Mouse (Mus musculus) neural tube, embryonic 14.5 days (tissue): Measurements from ENCODE around the gene Dqx1. TPM values are rescaled to one million over a fixed set of nuclear protein-coding genes. Genes with fewer than 3 reads are reported as not detected.

Experiments
- ATAC-seq: fragments of 200-750 bp; cut with Nextera tagmentation; 2 replicates; pipeline ENCODE4 v1.8.0; 2017; ENCODE audit warnings: low read depth, mild to moderate bottlenecking, moderate TSS enrichment, moderate library complexity
- H3K27ac ChIP-seq: fragments of 300-500 bp; sonication (generic); 2 replicates; pipeline ENCODE4 v1.5.1; 2014; ENCODE audit warnings: low read depth, mild to moderate bottlenecking, control low read depth, low read length, moderate library complexity, mixed read lengths
- H3K27me3 ChIP-seq: fragments of 300-500 bp; sonication (generic); 2 replicates; pipeline ENCODE4 v1.6.1; 2014; ENCODE audit warnings: low read length; ENCODE audit not compliant: control insufficient read depth, insufficient read depth
- H3K36me3 ChIP-seq: fragments of 300-500 bp; sonication (generic); 2 replicates; pipeline ENCODE4 v1.6.1; 2014; ENCODE audit warnings: low read length, mixed read lengths; ENCODE audit not compliant: control insufficient read depth, insufficient read depth
- H3K4me1 ChIP-seq: fragments of 300-500 bp; sonication (generic); 2 replicates; pipeline ENCODE4 v1.6.1; 2014; ENCODE audit warnings: low read length; ENCODE audit not compliant: control insufficient read depth, insufficient read depth
- H3K4me2 ChIP-seq: fragments of 300-500 bp; sonication (generic); 2 replicates; pipeline ENCODE4 v1.6.1; 2014; ENCODE audit warnings: mild to moderate bottlenecking, low read depth, low read length, control low read depth
- H3K4me3 ChIP-seq: fragments of 300-500 bp; sonication (generic); 2 replicates; pipeline ENCODE4 v1.5.1; 2014; ENCODE audit warnings: low read depth, low read length, control low read depth, mixed read lengths
- H3K9ac ChIP-seq: fragments of 300-500 bp; sonication (generic); replicated peaks from 2 replicates; pipeline ENCODE4 v1.6.1; 2014; ENCODE audit warnings: low read depth, mild to moderate bottlenecking, control low read depth, low read length, mixed read lengths
- H3K9me3 ChIP-seq: fragments of 300-500 bp; sonication (generic); 2 replicates; pipeline ENCODE4 v1.6.1; 2016; ENCODE audit warnings: low read length; ENCODE audit not compliant: control insufficient read depth
- WGBS: fragments of 180-500 bp; shearing (Covaris S2); extraction: QIAGEN DNeasy Blood & Tissue Kit; methylation state at CpG from one replicate; pipeline ENCODE4 v1.1.7; 2014; 5-methylcytosine and 5-hydroxymethylcytosine counted together
- polyA plus RNA-seq: library from polyadenylated mRNA; unstranded; fragments of >200 nt; fragmentation: Nextera tagmentation; extraction: Ambion mirVana; gene quantifications from 2 replicates; pipeline ENCODE4 v1.2.1, GENCODE M21; 2014

Dqx1 gene
- polyA plus RNA-seq, 1 experiment from 2014 or later, result 0.24 TPM

DNA sequence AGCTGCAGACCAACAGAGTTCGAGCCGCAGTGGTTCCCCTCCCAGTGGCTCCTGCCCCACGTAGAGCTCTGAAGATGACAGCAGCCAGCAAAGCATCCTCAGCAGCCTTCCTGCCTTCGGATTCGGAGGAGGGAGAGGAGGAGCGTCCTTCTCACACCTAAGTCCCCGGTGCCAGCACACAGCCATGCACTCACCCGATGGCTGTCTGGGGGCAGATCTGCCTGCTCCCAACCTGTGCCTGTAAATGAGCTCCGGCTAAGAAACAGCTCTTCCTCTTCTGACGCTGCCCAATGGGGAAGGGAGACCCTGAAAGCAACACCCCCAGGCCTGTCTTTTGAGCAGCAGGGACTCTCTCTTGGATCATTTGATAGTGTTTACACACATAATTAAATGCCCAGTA, 27.9 kb upstream of the Dqx1 start:
- Histone ChIP-seq H3K4me1 (peaks cover 11% of the 10 kb centered on the region; the same call in 1 of the 2 replicates), H3K36me3 (no peaks in the 10 kb centered on the region), H3K4me2 (no peak overlapping the region), H3K27ac (no peak overlapping the region), H3K9me3 (no peaks in the 10 kb centered on the region), H3K27me3 (peaks cover 12% of the 10 kb centered on the region; the same call in 1 of the 2 replicates), H3K9ac (no peak overlapping the region), H3K4me3 (no peak overlapping the region)
- 19% methylated on average over 10 of the region's 10 CpGs for WGBS
- ATAC-seq, result no peak

DNA sequence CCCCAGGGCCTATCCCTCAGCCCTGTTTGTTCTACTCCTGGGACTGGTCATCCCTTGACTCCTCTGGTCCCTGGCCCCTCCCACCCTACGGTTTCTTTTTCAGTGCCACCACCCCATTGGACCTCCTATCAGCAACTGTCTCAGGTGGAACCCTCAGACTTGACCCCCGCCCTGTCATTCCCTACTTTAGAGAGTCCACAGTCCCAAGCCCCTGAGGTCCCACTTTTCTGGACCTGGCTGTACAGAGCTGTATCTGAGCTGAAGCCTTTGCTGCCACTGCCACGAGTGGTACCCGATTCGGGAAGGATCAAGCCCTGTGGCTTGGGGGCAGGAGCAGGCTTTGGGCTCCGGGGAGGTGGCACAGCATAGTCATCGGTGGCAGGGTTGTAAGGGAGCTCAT, 26.5 kb upstream of the Dqx1 start:
- peaks cover 11% of the 10 kb centered on the region; the same call in 1 of the 2 replicates for H3K4me1 ChIP-seq
- no peak overlapping the region for H3K4me3 ChIP-seq
- no peaks in the 10 kb centered on the region for H3K9me3 ChIP-seq
- H3K4me2 ChIP-seq, result no peak overlapping the region
- ATAC-seq, result no peak
- H3K9ac ChIP-seq, result no peak overlapping the region
- no peaks in the 10 kb centered on the region for H3K36me3 ChIP-seq
- H3K27me3 ChIP-seq, result peaks cover 12% of the 10 kb centered on the region; the same call in 1 of the 2 replicates
- no peak overlapping the region for H3K27ac ChIP-seq
- whole genome bisulfite sequencing, result 75% methylated on average over 7 of the region's 7 CpGs

DNA sequence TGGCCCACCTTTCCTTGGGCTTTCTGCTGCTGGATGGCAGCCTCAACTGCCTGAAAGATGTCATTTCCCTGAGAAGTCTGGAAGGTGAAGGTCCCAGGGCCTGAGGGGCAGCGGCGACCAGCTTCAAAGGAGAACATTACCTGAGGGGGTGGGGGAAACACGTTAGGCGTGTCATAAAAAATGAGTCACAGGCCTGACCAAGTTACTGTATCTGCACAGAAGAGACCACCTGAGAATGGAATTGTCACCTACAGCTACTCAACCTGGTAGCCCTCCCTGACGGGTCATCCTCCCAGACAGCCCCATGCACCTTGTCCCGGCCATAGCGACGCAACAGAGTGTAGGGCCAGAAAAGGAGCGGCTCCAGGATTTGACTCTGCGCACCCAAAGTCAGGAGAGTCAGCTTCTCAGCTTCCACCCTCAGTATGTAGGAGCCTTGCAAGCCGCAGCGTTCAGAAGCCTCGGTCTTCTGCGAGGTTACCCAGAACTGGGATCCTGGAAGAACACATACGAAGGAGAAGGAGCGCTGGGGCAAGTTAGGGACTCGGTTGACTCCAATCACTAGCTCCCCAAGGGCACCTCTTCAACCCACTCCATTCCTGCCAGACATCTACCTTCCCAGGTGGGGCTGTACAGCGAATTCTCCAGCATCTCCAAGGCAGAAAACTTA, 25.6 kb upstream of the Dqx1 start:
- H3K27ac ChIP-seq, result no peak overlapping the region
- peak overlapping the region; percentile 80 for H3K4me2 ChIP-seq
- H3K9ac ChIP-seq, result no peak overlapping the region
- no peak for ATAC-seq
- peaks cover 12% of the 10 kb centered on the region; the same call in 1 of the 2 replicates for H3K27me3 ChIP-seq
- H3K9me3 ChIP-seq, result no peaks in the 10 kb centered on the region
- peaks cover 11% of the 10 kb centered on the region; the same call in 1 of the 2 replicates for H3K4me1 ChIP-seq
- no peaks in the 10 kb centered on the region for H3K36me3 ChIP-seq
- 19% methylated on average over 18 of the region's 18 CpGs for WGBS
- H3K4me3 ChIP-seq, result peak overlapping the region; percentile 43; the same call in 1 of the 2 replicates

DNA sequence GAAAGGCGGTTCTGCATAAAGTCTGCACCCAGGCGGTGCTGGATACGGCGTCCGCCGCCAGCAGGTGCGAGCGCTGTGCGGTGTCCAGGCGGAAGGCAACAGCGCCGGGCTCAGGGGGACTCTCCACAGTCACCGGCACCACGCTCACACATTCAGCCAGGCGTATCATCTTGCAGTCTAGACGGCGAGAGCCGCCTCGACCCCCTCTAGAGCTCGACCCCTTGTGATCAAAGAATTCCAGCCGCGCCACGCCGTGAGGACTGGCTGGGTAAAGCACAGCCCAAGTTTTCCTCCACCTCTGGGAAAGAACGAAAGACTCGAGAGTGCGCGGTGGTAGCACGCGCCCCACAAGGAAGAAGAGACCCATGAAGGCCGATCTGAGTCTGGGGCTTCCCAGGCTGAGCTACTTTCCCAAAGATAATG, 24.9 kb upstream of the Dqx1 start:
- peak overlapping the region; percentile 37; the same call in 1 of the 2 replicates for H3K9ac ChIP-seq
- peak overlapping the region; percentile 80 for H3K4me2 ChIP-seq
- peak overlapping the region; percentile 43 for H3K4me3 ChIP-seq
- H3K36me3 ChIP-seq, result no peaks in the 10 kb centered on the region
- under 1% methylated on average over 31 of the region's 31 CpGs for WGBS
- H3K9me3 ChIP-seq, result no peaks in the 10 kb centered on the region
- H3K4me1 ChIP-seq, result peaks cover 11% of the 10 kb centered on the region; the same call in 1 of the 2 replicates
- H3K27ac ChIP-seq, result no peak overlapping the region
- peak; percentile 51; the same call in 1 of the 2 replicates for ATAC-seq
- H3K27me3 ChIP-seq, result peaks cover 12% of the 10 kb centered on the region; the same call in 1 of the 2 replicates

DNA sequence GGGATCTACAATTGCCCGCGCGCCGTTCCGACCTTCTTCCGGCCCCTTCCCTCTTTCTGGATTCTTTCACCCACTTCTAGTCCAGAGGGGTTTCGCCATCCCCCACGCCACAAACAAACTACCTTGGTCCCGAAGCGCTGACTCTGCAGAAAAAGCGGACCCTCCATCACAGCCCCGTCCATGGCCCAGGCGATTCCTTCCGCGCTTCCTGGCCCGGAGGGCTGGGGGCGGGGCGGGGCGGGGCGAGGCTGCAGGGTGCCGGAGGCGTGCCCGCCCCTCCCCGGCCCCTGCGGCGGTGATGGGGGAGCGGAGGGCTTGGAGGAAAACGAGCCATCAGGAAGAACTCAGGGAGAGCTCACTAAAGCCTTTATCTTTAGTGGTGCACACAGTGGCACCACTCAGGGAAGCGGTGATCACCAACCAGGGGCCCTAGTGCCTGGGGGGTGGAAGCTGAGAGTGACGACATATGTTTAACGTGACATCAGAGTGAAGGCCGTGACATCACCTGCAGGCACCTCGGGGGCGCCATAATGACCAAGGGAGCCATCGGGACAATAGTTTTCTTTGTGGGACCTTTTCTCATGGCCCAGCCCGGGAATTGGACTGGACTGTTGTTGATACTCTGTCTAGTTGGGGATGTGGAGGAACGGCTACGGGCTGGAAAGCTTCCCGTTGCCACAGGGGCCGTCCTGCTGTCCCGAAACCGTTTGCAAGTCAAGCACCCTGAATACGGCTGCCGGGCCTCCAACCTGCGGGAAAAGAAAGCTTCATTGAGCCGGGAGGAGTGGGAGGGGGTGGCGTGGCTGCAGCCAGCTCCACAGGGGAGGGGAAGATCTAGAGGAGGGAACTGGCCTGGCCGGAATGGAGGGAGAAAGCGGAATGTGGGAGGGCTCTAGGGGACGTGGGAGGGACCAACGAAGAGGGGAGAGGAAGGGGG, 24.1 kb upstream of the Dqx1 start, which contains the start of the genes Dok1 and Loxl3:
TSS of gene Dok1 (minus strand) at position 223 of the 937 bp plus-strand sequence.
TSS of gene Loxl3 (plus strand) at position 925 of the 937 bp plus-strand sequence.
- Histone ChIP-seq H3K4me1 (peaks cover 14% of the 10 kb centered on the region; the same call in 1 of the 2 replicates), H3K27ac (peak within 1 kb of the TSS; percentile 19; the same call in 1 of the 2 replicates), H3K4me3 (peak within 1 kb of the TSS; percentile 43), H3K9me3 (no peaks in the 10 kb centered on the region), H3K27me3 (peaks cover 12% of the 10 kb centered on the region; the same call in 1 of the 2 replicates), H3K36me3 (no peaks in the 10 kb centered on the region), H3K9ac (peak within 1 kb of the TSS; percentile 37; the same call in 1 of the 2 replicates), H3K4me2 (peak within 1 kb of the TSS; percentile 80)
- under 1% methylated on average over 51 of the region's 51 CpGs for WGBS
- ATAC-seq, result peak; percentile 70

DNA sequence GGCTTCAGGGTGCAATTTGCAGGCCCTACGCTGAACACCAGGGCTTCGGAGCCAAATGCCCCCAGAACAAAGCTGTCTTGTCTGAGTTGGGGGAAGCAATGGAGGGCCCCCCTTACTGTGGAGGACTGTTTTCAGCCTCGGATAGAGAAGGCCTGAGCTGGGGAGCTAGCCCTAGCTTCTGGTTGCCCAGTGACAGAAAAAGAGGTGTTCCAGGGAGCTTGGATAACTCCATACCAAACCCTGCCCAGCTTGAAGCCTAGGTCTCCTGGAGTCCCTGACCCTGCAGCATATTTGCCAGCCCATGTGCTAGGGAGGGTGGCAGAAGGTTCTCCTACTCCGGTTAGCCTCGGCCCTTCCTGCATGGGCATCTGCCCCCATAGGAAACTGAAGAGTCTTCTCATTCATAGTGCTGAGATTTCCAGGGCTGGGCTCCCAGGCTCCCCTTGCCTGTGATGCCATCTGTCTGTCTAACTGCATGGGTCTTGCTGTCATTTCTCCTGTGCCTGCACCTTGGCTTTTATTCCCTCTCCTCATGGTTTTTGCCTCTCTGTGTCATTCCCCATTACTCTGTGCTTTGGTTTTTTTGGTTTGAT, 23.1 kb upstream of the Dqx1 start:
- ATAC-seq, result no peak
- Histone ChIP-seq H3K4me2 (peak overlapping the region; percentile 80), H3K9ac (no peak overlapping the region), H3K27me3 (peaks cover 12% of the 10 kb centered on the region; the same call in 1 of the 2 replicates), H3K27ac (no peak overlapping the region), H3K4me3 (peak overlapping the region; percentile 1; the same call in 1 of the 2 replicates), H3K4me1 (peaks cover 15% of the 10 kb centered on the region; the same call in 1 of the 2 replicates), H3K9me3 (no peaks in the 10 kb centered on the region), H3K36me3 (no peaks in the 10 kb centered on the region)
- WGBS, result 23% methylated on average over 5 of the region's 5 CpGs

DNA sequence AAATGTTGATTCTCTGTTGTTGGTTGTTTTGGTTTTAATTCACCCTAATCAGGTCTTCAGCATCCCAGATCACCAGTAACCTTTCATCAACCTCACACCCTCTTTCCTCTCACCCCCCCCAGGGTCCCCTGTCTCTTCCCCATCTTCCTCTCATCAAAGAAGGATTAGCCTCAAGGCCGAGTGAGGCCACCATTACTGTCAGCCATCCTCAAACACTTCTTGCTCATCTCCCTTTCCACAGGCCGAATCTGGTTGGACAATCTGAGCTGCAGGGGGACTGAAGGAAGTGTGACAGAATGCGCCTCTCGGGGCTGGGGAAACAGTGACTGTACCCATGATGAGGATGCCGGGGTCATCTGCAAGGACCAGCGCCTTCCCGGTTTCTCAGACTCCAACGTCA, 20.5 kb upstream of the Dqx1 start:
- no peaks in the 10 kb centered on the region for H3K36me3 ChIP-seq
- H3K27me3 ChIP-seq, result 0 out of 2 replicates have a peak, but pooled peaks cover 4% of the 10 kb centered on the region
- H3K9ac ChIP-seq, result no peak overlapping the region
- peaks cover 15% of the 10 kb centered on the region; the same call in 1 of the 2 replicates for H3K4me1 ChIP-seq
- H3K9me3 ChIP-seq, result no peaks in the 10 kb centered on the region
- ATAC-seq, result no peak
- WGBS, result 84% methylated on average over 8 of the region's 8 CpGs
- no peak overlapping the region for H3K27ac ChIP-seq
- no peak overlapping the region for H3K4me3 ChIP-seq
- no peak overlapping the region for H3K4me2 ChIP-seq

DNA sequence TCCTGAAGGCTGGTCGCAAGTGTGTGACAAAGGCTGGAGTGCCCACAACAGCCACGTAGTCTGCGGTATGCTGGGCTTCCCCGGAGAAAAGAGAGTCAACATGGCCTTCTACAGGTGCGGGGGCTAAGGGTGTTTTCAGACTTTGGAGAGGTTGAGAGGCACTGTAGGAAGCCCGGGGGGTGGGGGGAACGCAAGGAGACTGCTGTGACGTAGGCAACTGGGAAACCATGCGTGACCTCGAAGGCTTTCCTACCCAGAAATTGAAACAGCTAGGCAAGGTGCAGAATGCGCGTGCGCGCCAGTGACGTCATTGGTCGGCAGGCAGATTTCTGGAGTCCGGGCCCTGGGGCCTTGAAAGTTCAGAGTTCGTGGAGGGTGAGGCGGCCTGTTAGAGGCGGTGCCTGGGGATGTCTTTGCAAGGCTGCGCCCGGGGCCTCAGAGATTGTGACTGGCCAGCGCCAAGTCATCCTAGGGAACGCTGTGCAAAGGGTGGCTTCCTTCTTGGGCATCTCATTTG, 19.1 kb upstream of the Dqx1 start:
- Histone ChIP-seq H3K9ac (peak overlapping the region; percentile 25; the same call in 1 of the 2 replicates), H3K27ac (0 out of 2 replicates have a peak overlapping the region, but pooled peaks have one; percentile 18)
- WGBS, result 13% methylated on average over 24 of the region's 24 CpGs

More for the DNA sequence above, 19.1 kb upstream of the Dqx1 start:
- peak; percentile 43 for ATAC-seq
- H3K4me2 ChIP-seq, result peak overlapping the region; percentile 59
- H3K4me1 ChIP-seq, result 0 out of 2 replicates have a peak, but pooled peaks cover 4% of the 10 kb centered on the region
- H3K27me3 ChIP-seq, result no peaks in the 10 kb centered on the region
- H3K4me3 ChIP-seq, result peak overlapping the region; percentile 27
- H3K36me3 ChIP-seq, result no peaks in the 10 kb centered on the region
- H3K9me3 ChIP-seq, result no peaks in the 10 kb centered on the region
